Mouse (Mus musculus): ENCODE measurements around the gene Pik3r1. TPM values are rescaled to one million over a fixed set of nuclear protein-coding genes. Genes with fewer than 3 reads are reported as not detected.

The Pik3r1 gene
- total RNA-seq, 1 experiment: 7.3 TPM

DNA sequence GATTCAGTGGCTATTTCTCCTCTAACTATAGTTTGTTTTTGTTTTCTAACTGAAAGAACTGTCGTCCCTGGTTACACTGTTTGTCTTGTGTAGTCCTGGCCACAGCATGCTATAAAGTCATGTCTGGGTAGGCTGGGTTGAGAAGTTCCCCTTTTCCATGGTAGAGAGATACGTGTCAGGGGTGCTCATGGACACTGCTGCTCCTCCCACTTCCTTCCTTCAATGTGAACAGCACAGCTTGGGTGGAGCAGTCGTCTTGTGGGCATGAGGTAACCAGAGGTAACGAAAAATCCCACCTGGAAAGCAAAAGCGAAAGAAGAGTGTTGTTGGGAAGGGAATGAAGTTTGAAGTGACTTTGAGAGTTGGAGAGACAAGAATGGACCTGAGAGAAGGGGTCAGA is 104.0 kb downstream of the Pik3r1 start:
- H3K9ac ChIP-seq (ENCODE audit: insufficient read depth, low read depth, low read length, poor library complexity, severe bottlenecking): no peak overlapping the region
- peaks cover 6% of the 10 kb centered on the region; the same call in 1 of the 2 replicates for H3K9me3 ChIP-seq (ENCODE audit: control insufficient read depth, insufficient read depth, low read depth, low read length)
- TF ChIP-seq CHD2 (IDR thresholded peaks at IDR 0.05; ENCODE audit: low read depth, low read length) (no peak), ZC3H11A (IDR thresholded peaks at IDR 0.05; ENCODE audit: borderline replicate concordance, low read depth, low read length) (no peak), HCFC1 (IDR thresholded peaks at IDR 0.05; ENCODE audit: borderline replicate concordance, insufficient read depth, low read length) (no peak), ZNF384 (IDR thresholded peaks at IDR 0.05; ENCODE audit: low read depth, low read length) (no peak), MAFK (IDR thresholded peaks at IDR 0.05; ENCODE audit: insufficient read depth, low read depth, low read length) (no peak)
- H3K4me1 ChIP-seq (ENCODE audit: control insufficient read depth in 2 of 2, insufficient read depth in 2 of 2, low read length in 2 of 2, poor library complexity in 1 of 2): peaks cover 0 to 3% of the 10 kb centered on the region in 2 experiments; a peak in 1 of 4 replicates
- H3K27ac ChIP-seq (ENCODE audit: insufficient read depth, low read depth, low read length, poor library complexity, severe bottlenecking): no peak overlapping the region
- no peak for DNase-seq (ENCODE audit: low read depth, low spot score)
- H3K36me3 ChIP-seq (ENCODE audit: control insufficient read depth, insufficient read depth, low read length, poor library complexity, severe bottlenecking): no peaks in the 10 kb centered on the region
- in situ Hi-C loops (cut with MboI; ENCODE audit: low sequenced_read_pairs in 2 of 2, unreplicated experiment in 2 of 2): no loop called here
- H3K4me3 ChIP-seq (ENCODE audit: insufficient read depth in 1 of 2, low read depth in 1 of 2, low read length in 2 of 2, poor library complexity in 1 of 2, severe bottlenecking in 1 of 2): no peak overlapping the region

DNA sequence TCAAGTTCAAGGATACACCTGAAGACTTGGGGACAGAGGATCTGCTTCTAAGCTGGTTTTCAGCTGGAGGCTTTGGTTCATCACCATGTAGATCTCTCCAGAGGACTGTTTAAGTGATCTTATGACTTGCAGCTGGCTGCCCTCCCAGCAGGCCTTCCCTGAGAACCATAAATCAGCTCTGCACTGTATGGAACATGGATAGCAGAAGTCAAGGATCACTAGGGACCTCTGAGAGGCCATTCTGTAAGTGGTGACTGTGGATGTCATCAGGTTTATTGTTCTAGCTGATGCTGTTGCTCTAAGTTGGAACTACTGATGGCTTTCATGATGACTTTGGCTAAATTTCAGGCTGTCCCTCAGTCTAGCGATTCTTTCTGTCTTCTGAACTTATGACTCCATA is 105.1 kb downstream of the Pik3r1 start:
- no peak overlapping the region for H3K27ac ChIP-seq (ENCODE audit: insufficient read depth, low read depth, low read length, poor library complexity, severe bottlenecking)
- H3K4me1 ChIP-seq (ENCODE audit: control insufficient read depth in 2 of 2, insufficient read depth in 2 of 2, low read length in 2 of 2, poor library complexity in 1 of 2): peaks cover 0 to 4% of the 10 kb centered on the region in 2 experiments; a peak in 1 of 4 replicates
- H3K9me3 ChIP-seq (ENCODE audit: control insufficient read depth, insufficient read depth, low read depth, low read length): no peaks in the 10 kb centered on the region
- H3K9ac ChIP-seq (ENCODE audit: insufficient read depth, low read depth, low read length, poor library complexity, severe bottlenecking): no peak overlapping the region
- no peak overlapping the region for H3K4me3 ChIP-seq (ENCODE audit: insufficient read depth in 1 of 2, low read depth in 1 of 2, low read length in 2 of 2, poor library complexity in 1 of 2, severe bottlenecking in 1 of 2)
- TF ChIP-seq ZNF384 (IDR thresholded peaks at IDR 0.05; ENCODE audit: low read depth, low read length) (no peak), HCFC1 (IDR thresholded peaks at IDR 0.05; ENCODE audit: borderline replicate concordance, insufficient read depth, low read length) (no peak), MAFK (IDR thresholded peaks at IDR 0.05; ENCODE audit: insufficient read depth, low read depth, low read length) (no peak), CHD2 (IDR thresholded peaks at IDR 0.05; ENCODE audit: low read depth, low read length) (no peak), ZC3H11A (IDR thresholded peaks at IDR 0.05; ENCODE audit: borderline replicate concordance, low read depth, low read length) (no peak)
- no peak for DNase-seq (ENCODE audit: low read depth, low spot score)
- no peaks in the 10 kb centered on the region for H3K36me3 ChIP-seq (ENCODE audit: control insufficient read depth, insufficient read depth, low read length, poor library complexity, severe bottlenecking)
- in situ Hi-C loops (cut with MboI; ENCODE audit: low sequenced_read_pairs in 2 of 2, unreplicated experiment in 2 of 2): no loop called here

DNA sequence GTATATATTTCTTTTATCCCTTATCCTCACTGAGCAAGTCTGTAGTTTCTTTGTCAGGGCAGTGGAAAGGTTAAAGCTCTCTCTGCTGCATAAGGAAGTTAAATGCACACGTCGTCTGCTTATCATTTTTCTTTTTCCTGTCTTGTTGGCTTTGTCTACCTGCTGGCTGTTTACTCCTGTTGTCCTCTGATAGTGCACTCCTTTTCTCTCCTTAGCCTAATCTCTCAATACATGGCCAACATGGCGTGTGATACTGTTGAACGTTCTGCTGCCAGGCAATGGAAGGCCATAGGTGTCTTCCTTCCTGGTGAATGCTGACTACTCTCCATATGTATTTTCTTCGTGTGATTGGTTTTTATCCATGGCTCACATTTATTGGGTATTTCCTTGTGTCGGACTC is 106.5 kb downstream of the Pik3r1 start:
- no peak overlapping the region for H3K4me3 ChIP-seq (ENCODE audit: insufficient read depth in 1 of 2, low read depth in 1 of 2, low read length in 2 of 2, poor library complexity in 1 of 2, severe bottlenecking in 1 of 2)
- no peak for DNase-seq (ENCODE audit: low read depth, low spot score)
- H3K9ac ChIP-seq (ENCODE audit: insufficient read depth, low read depth, low read length, poor library complexity, severe bottlenecking): no peak overlapping the region
- H3K9me3 ChIP-seq (ENCODE audit: control insufficient read depth, insufficient read depth, low read depth, low read length): no peaks in the 10 kb centered on the region
- H3K36me3 ChIP-seq (ENCODE audit: control insufficient read depth, insufficient read depth, low read length, poor library complexity, severe bottlenecking): no peaks in the 10 kb centered on the region
- in situ Hi-C loops (cut with MboI; ENCODE audit: low sequenced_read_pairs in 2 of 2, unreplicated experiment in 2 of 2): no loop called here
- H3K4me1 ChIP-seq (ENCODE audit: control insufficient read depth in 2 of 2, insufficient read depth in 2 of 2, low read length in 2 of 2, poor library complexity in 1 of 2): peaks cover 0 to 4% of the 10 kb centered on the region in 2 experiments; a peak in 1 of 4 replicates
- TF ChIP-seq HCFC1 (IDR thresholded peaks at IDR 0.05; ENCODE audit: borderline replicate concordance, insufficient read depth, low read length) (no peak), CHD2 (IDR thresholded peaks at IDR 0.05; ENCODE audit: low read depth, low read length) (no peak), ZNF384 (IDR thresholded peaks at IDR 0.05; ENCODE audit: low read depth, low read length) (no peak), MAFK (IDR thresholded peaks at IDR 0.05; ENCODE audit: insufficient read depth, low read depth, low read length) (no peak), ZC3H11A (IDR thresholded peaks at IDR 0.05; ENCODE audit: borderline replicate concordance, low read depth, low read length) (no peak)
- H3K27ac ChIP-seq (ENCODE audit: insufficient read depth, low read depth, low read length, poor library complexity, severe bottlenecking): no peak overlapping the region

DNA sequence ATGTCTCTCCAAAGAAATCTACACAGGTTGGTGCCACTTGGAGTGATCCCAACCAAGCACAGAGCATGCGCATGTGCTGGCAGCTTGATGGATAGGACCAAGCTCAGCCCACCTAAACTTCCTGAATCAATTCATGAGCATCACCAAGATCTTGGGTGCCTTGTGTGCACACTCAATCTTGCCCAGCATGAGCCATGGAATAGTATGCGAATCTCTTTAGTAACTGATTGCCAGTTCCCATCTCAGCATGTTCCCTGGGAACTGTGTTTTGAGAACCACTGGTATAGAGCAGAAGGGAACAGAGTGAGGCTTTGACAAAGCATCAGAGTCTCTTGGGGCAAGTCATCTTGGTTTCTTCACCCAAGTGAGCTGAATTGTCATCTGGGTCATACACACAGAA is 107.8 kb downstream of the Pik3r1 start:
- DNase-seq (ENCODE audit: low read depth, low spot score): no peak
- no peaks in the 10 kb centered on the region for H3K36me3 ChIP-seq (ENCODE audit: control insufficient read depth, insufficient read depth, low read length, poor library complexity, severe bottlenecking)
- no peak overlapping the region for H3K9ac ChIP-seq (ENCODE audit: insufficient read depth, low read depth, low read length, poor library complexity, severe bottlenecking)
- TF ChIP-seq ZC3H11A (IDR thresholded peaks at IDR 0.05; ENCODE audit: borderline replicate concordance, low read depth, low read length): no peak
- no peak for TF ChIP-seq HCFC1 (IDR thresholded peaks at IDR 0.05; ENCODE audit: borderline replicate concordance, insufficient read depth, low read length)
- no peak for TF ChIP-seq CHD2 (IDR thresholded peaks at IDR 0.05; ENCODE audit: low read depth, low read length)
- no peak for TF ChIP-seq ZNF384 (IDR thresholded peaks at IDR 0.05; ENCODE audit: low read depth, low read length)
- no peak for TF ChIP-seq MAFK (IDR thresholded peaks at IDR 0.05; ENCODE audit: insufficient read depth, low read depth, low read length)
- H3K9me3 ChIP-seq (ENCODE audit: control insufficient read depth, insufficient read depth, low read depth, low read length): no peaks in the 10 kb centered on the region
- no peak overlapping the region for H3K4me3 ChIP-seq (ENCODE audit: insufficient read depth in 1 of 2, low read depth in 1 of 2, low read length in 2 of 2, poor library complexity in 1 of 2, severe bottlenecking in 1 of 2)
- peaks cover 0 to 4% of the 10 kb centered on the region in 2 experiments; a peak in 1 of 4 replicates for H3K4me1 ChIP-seq (ENCODE audit: control insufficient read depth in 2 of 2, insufficient read depth in 2 of 2, low read length in 2 of 2, poor library complexity in 1 of 2)
- no peak overlapping the region for H3K27ac ChIP-seq (ENCODE audit: insufficient read depth, low read depth, low read length, poor library complexity, severe bottlenecking)
- in situ Hi-C loops (cut with MboI; ENCODE audit: low sequenced_read_pairs in 2 of 2, unreplicated experiment in 2 of 2): no loop called here

DNA sequence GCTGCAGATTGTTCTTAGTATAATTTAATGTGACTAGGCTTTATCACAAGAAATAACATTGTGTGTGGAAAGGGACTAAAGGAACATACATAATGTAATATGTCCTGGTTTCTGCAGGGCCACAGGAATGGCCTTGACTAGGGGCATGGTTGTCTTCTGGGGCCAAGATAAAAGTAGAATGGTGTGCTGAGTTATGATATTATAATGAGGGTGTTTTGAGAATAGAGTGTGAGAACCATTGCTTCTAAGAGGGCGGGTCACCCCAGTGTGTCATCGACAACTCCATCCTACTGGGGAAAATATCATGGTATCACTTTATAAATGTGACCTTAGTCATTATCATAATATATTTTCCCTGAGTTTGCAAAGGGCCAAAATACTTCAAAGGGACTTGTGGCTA is 115.9 kb downstream of the Pik3r1 start:
- no peak overlapping the region for H3K27ac ChIP-seq (ENCODE audit: insufficient read depth, low read depth, low read length, poor library complexity, severe bottlenecking)
- no peaks in the 10 kb centered on the region for H3K4me1 ChIP-seq (ENCODE audit: control insufficient read depth in 2 of 2, insufficient read depth in 2 of 2, low read length in 2 of 2, poor library complexity in 1 of 2)
- no peak overlapping the region for H3K9ac ChIP-seq (ENCODE audit: insufficient read depth, low read depth, low read length, poor library complexity, severe bottlenecking)
- no peak overlapping the region for H3K4me3 ChIP-seq (ENCODE audit: insufficient read depth in 1 of 2, low read depth in 1 of 2, low read length in 2 of 2, poor library complexity in 1 of 2, severe bottlenecking in 1 of 2)
- no peak for DNase-seq (ENCODE audit: low read depth, low spot score)
- H3K36me3 ChIP-seq (ENCODE audit: control insufficient read depth, insufficient read depth, low read length, poor library complexity, severe bottlenecking): no peaks in the 10 kb centered on the region
- TF ChIP-seq ZNF384 (IDR thresholded peaks at IDR 0.05; ENCODE audit: low read depth, low read length) (no peak), MAFK (IDR thresholded peaks at IDR 0.05; ENCODE audit: insufficient read depth, low read depth, low read length) (no peak), HCFC1 (IDR thresholded peaks at IDR 0.05; ENCODE audit: borderline replicate concordance, insufficient read depth, low read length) (no peak), CHD2 (IDR thresholded peaks at IDR 0.05; ENCODE audit: low read depth, low read length) (no peak), ZC3H11A (IDR thresholded peaks at IDR 0.05; ENCODE audit: borderline replicate concordance, low read depth, low read length) (no peak)
- H3K9me3 ChIP-seq (ENCODE audit: control insufficient read depth, insufficient read depth, low read depth, low read length): no peaks in the 10 kb centered on the region
- in situ Hi-C loops (cut with MboI; ENCODE audit: low sequenced_read_pairs in 2 of 2, unreplicated experiment in 2 of 2): no loop called here

Data from ES-E14 (cell line).